Mouse (Mus musculus) myocyte (in vitro differentiated cells): ENCODE measurements around the gene Usp24. TPM values are rescaled to one million over a fixed set of nuclear protein-coding genes. Genes with fewer than 3 reads are reported as not detected.

Experiments
- H3K27me3 ChIP-seq: one replicate; pipeline ENCODE4 v1.6.1; 2011; ENCODE audit not compliant: control insufficient read depth, insufficient read depth, insufficient read length
- H3K36me3 ChIP-seq: one replicate; pipeline ENCODE4 v1.6.1; 2011; ENCODE audit not compliant: control insufficient read depth, insufficient read depth
- H3K4me2 ChIP-seq: one replicate; pipeline ENCODE4 v1.6.1; 2011; ENCODE audit warnings: low read depth, control low read depth
- H3K4me3 ChIP-seq: one replicate; pipeline ENCODE4 v1.5.1; 2011; ENCODE audit warnings: mild to moderate bottlenecking, control low read depth, moderate library complexity
- H3K79me2 ChIP-seq: one replicate; pipeline ENCODE4 v1.6.1; 2011; ENCODE audit not compliant: control insufficient read depth, insufficient read depth
- H3ac ChIP-seq: one replicate; pipeline ENCODE4 v1.6.1; 2011; ENCODE audit not compliant: control insufficient read depth, insufficient read length
- CEBPB ChIP-seq: IDR thresholded peaks from 2 replicates; pipeline ENCODE4 v1.6.1; 2011; ENCODE audit warnings: mild to moderate bottlenecking, moderate library complexity; ENCODE audit not compliant: poor library complexity, insufficient read depth, severe bottlenecking
- E2F4 ChIP-seq: IDR thresholded peaks from one replicate; pipeline ENCODE4 v1.6.1; 2011; ENCODE audit warnings: mild to moderate bottlenecking, control low read depth, moderate library complexity; ENCODE audit not compliant: insufficient read depth
- MAX ChIP-seq: IDR thresholded peaks from one replicate; pipeline ENCODE4 v1.6.1; 2011; ENCODE audit warnings: low read depth, mild to moderate bottlenecking, control low read depth
- MYOD1 ChIP-seq, 3 experiments: IDR thresholded peaks; one replicate each; pipeline ENCODE4 v1.6.1; 2011; ENCODE audit warnings: control low read depth in 2 of 3, low read depth in 2 of 3, mild to moderate bottlenecking in 2 of 3, moderate library complexity in 1 of 3; ENCODE audit not compliant: insufficient read length in 2 of 3, control insufficient read depth in 1 of 3
- MYOG ChIP-seq, 3 experiments: IDR thresholded peaks; one replicate each; pipeline ENCODE4 v1.6.1; 2011; ENCODE audit warnings: control low read depth in 2 of 3, low read depth in 2 of 3, mild to moderate bottlenecking in 2 of 3; ENCODE audit not compliant: insufficient read length in 2 of 3, control insufficient read depth in 1 of 3, insufficient read depth in 1 of 3
- POLR2A ChIP-seq: IDR thresholded peaks from one replicate; pipeline ENCODE4 v1.6.1; 2011; ENCODE audit warnings: low read depth, mild to moderate bottlenecking, control low read depth, moderate library complexity; ENCODE audit not compliant: insufficient read length
- POLR2AphosphoS2 ChIP-seq: IDR thresholded peaks from one replicate; pipeline ENCODE4 v1.6.1; 2011; ENCODE audit warnings: low read depth, control low read depth; ENCODE audit not compliant: insufficient read length
- REST ChIP-seq: IDR thresholded peaks from one replicate; pipeline ENCODE4 v1.6.1; 2011; ENCODE audit warnings: mild to moderate bottlenecking, control low read depth, moderate library complexity; ENCODE audit not compliant: insufficient read depth, insufficient read length
- SRF ChIP-seq: IDR thresholded peaks from one replicate; pipeline ENCODE4 v1.6.1; 2011; ENCODE audit warnings: low read depth; ENCODE audit not compliant: control insufficient read depth, insufficient read length
- TCF12 ChIP-seq: IDR thresholded peaks from one replicate; pipeline ENCODE4 v1.6.1; 2011; ENCODE audit warnings: mild to moderate bottlenecking, control low read depth; ENCODE audit not compliant: poor library complexity, insufficient read depth, severe bottlenecking
- TCF3 ChIP-seq: IDR thresholded peaks from one replicate; pipeline ENCODE4 v1.6.1; 2011; ENCODE audit warnings: low read depth, control low read depth; ENCODE audit not compliant: insufficient read length
- USF1 ChIP-seq: IDR thresholded peaks from one replicate; pipeline ENCODE4 v1.6.1; 2011; ENCODE audit warnings: low read depth, mild to moderate bottlenecking, control low read depth, moderate library complexity
- polyA plus RNA-seq: library from polyadenylated mRNA; unstranded; fragments of >200 nt; fragmentation: generic; extraction: Trizol; gene quantifications from one replicate; pipeline ENCODE4 v1.2.1, GENCODE M21; 2012; ENCODE audit warnings: missing spikeins

The Usp24 gene
- polyA plus RNA-seq, 1 experiment = 5.3 TPM

- no peaks in the 10 kb centered on the region for H3K79me2 ChIP-seq
- H3K36me3 ChIP-seq = peaks cover 67% of the 10 kb centered on the region
- H3ac ChIP-seq = no peak overlapping the region
- H3K4me3 ChIP-seq = no peak overlapping the region
- no peak overlapping the region for H3K4me2 ChIP-seq
- H3K27me3 ChIP-seq = no peaks in the 10 kb centered on the region
- TF ChIP-seq CEBPB (no peak), MYOD1 (IDR thresholded peaks at IDR 0.05; ENCODE audit: control insufficient read depth in 1 of 3, insufficient read length in 2 of 3, low read depth in 2 of 3) (no peak), E2F4 (no peak), TCF3 (no peak), MAX (no peak), POLR2A (no peak), REST (no peak), POLR2AphosphoS2 (no peak), USF1 (no peak), MYOG (IDR thresholded peaks at IDR 0.05; ENCODE audit: control insufficient read depth in 1 of 3, insufficient read depth in 1 of 3, insufficient read length in 2 of 3, low read depth in 2 of 3) (no peak), SRF (no peak), TCF12 (no peak)
These were observed 106.6 kb downstream of the Usp24 start for GRCm38 (mm10) chr4:106422597-106422996.

- peaks cover 61% of the 10 kb centered on the region for H3K36me3 ChIP-seq
- H3K4me2 ChIP-seq = no peak overlapping the region
- no peaks in the 10 kb centered on the region for H3K79me2 ChIP-seq
- H3K27me3 ChIP-seq = no peaks in the 10 kb centered on the region
- TF ChIP-seq REST (no peak), POLR2A (no peak), MYOG (IDR thresholded peaks at IDR 0.05; ENCODE audit: control insufficient read depth in 1 of 3, insufficient read depth in 1 of 3, insufficient read length in 2 of 3, low read depth in 2 of 3) (no peak), CEBPB (no peak), E2F4 (no peak), MAX (no peak), USF1 (no peak), TCF12 (no peak), POLR2AphosphoS2 (no peak), SRF (no peak), TCF3 (no peak), MYOD1 (IDR thresholded peaks at IDR 0.05; ENCODE audit: control insufficient read depth in 1 of 3, insufficient read length in 2 of 3, low read depth in 2 of 3) (no peak)
- H3ac ChIP-seq = no peak overlapping the region
- no peak overlapping the region for H3K4me3 ChIP-seq
These were observed 108.5 kb downstream of the Usp24 start for GRCm38 (mm10) chr4:106424560-106424959.

- H3ac ChIP-seq = no peak overlapping the region
- TF ChIP-seq MAX (no peak), TCF12 (no peak), USF1 (no peak), MYOD1 (IDR thresholded peaks at IDR 0.05; ENCODE audit: control insufficient read depth in 1 of 3, insufficient read length in 2 of 3, low read depth in 2 of 3) (no peak), POLR2AphosphoS2 (no peak), MYOG (IDR thresholded peaks at IDR 0.05; ENCODE audit: control insufficient read depth in 1 of 3, insufficient read depth in 1 of 3, insufficient read length in 2 of 3, low read depth in 2 of 3) (no peak), E2F4 (no peak), CEBPB (no peak), POLR2A (no peak), TCF3 (no peak), REST (no peak), SRF (no peak)
These were observed 110.3 kb downstream of the Usp24 start for GRCm38 (mm10) chr4:106426286-106426685.

GRCm38 (mm10) chr4:106428616-106429015, 112.6 kb downstream of the Usp24 start:
- TF ChIP-seq MYOG (IDR thresholded peaks at IDR 0.05; ENCODE audit: control insufficient read depth in 1 of 3, insufficient read depth in 1 of 3, insufficient read length in 2 of 3, low read depth in 2 of 3) (no peak), POLR2A (no peak), MAX (no peak)
- Histone ChIP-seq H3K36me3 (peaks cover 56% of the 10 kb centered on the region), H3K27me3 (no peaks in the 10 kb centered on the region), H3K4me2 (no peak overlapping the region), H3ac (no peak overlapping the region), H3K4me3 (no peak overlapping the region), H3K79me2 (no peaks in the 10 kb centered on the region)

More at GRCm38 (mm10) chr4:106426286-106426685, 110.3 kb downstream of the Usp24 start:
- Histone ChIP-seq H3K79me2 (no peaks in the 10 kb centered on the region), H3K27me3 (no peaks in the 10 kb centered on the region), H3K4me2 (no peak overlapping the region), H3K4me3 (no peak overlapping the region), H3K36me3 (peaks cover 56% of the 10 kb centered on the region)

- Histone ChIP-seq H3K4me3 (no peak overlapping the region), H3K36me3 (peaks cover 59% of the 10 kb centered on the region), H3K4me2 (no peak overlapping the region), H3K79me2 (no peaks in the 10 kb centered on the region), H3ac (no peak overlapping the region), H3K27me3 (no peaks in the 10 kb centered on the region)
- TF ChIP-seq SRF = no peak
- TF ChIP-seq MYOD1 (IDR thresholded peaks at IDR 0.05; ENCODE audit: control insufficient read depth in 1 of 3, insufficient read length in 2 of 3, low read depth in 2 of 3) = no peak
These were observed 113.1 kb downstream of the Usp24 start for GRCm38 (mm10) chr4:106429106-106429505.
